9 mouse cellular contexts compared by ENCODE assay signal in genomic region chr11:66526981-66527320, GRCm38 (mm10). TPM values are rescaled to one million over a fixed set of nuclear protein-coding genes. Genes with fewer than 3 reads are reported as not detected.
DNase-seq lines count a peak whose midpoint lies in the region; ATAC-seq lines count a peak whose summit lies in the region.
"Had no signal": no experiment of that assay in that cellular context is flagged by ENCODE, and none has a peak within 500 bp of the region (broad histone marks: within the 10 kb centered on the region; RNA-seq: fewer than 3 reads in every experiment).

No protein-coding gene starts in this region.

- H3K27me3 ChIP-seq in heart, embryonic 10.5 days (ENCODE audit: insufficient read depth, poor library complexity, severe bottlenecking), result peaks cover 85% of the 10 kb centered on the region
- H3K27me3 ChIP-seq in liver, embryonic 15.5 days, result peaks cover 79% of the 10 kb centered on the region

- 4% methylated on average over 5 of the region's 5 CpGs for WGBS in heart, embryonic 10.5 days
- WGBS in liver, embryonic 15.5 days (ENCODE audit: insufficient replicate concordance), result 6% methylated on average over 5 of the region's 5 CpGs

- no peak for DNase-seq in heart, embryonic 10.5 days (ENCODE audit: low spot score)
- no peak for DNase-seq in heart, postnatal 4 days
- DNase-seq in right cerebral cortex, postnatal 10 days (ENCODE audit: low spot score in 2 of 2), result peak; percentile 35 to 38
- no peak for DNase-seq in right cerebral cortex, postnatal 4 days
- peak; percentile 26 for DNase-seq in yolk sac, embryonic 10.5 days (ENCODE audit: low spot score)
- DNase-seq in urinary bladder, adult 18-20 months (ENCODE audit: low spot score in 2 of 2), result no peak
- no peak for DNase-seq in urinary bladder, postnatal 36 days (ENCODE audit: low spot score in 2 of 2)

- no peak overlapping the region for H3K9ac ChIP-seq in liver, embryonic 15.5 days

- no peaks in the 10 kb centered on the region for H3K9me3 ChIP-seq in heart, embryonic 10.5 days
- H3K9me3 ChIP-seq in liver, embryonic 15.5 days (replicated peaks), result no peaks in the 10 kb centered on the region

- H3K4me1 ChIP-seq in heart, embryonic 10.5 days, result peaks cover 29% of the 10 kb centered on the region
- no peaks in the 10 kb centered on the region for H3K4me1 ChIP-seq in liver, embryonic 15.5 days (replicated peaks)

- no peak overlapping the region for H3K27ac ChIP-seq in heart, embryonic 10.5 days
- H3K27ac ChIP-seq in liver, embryonic 15.5 days (replicated peaks), result no peak overlapping the region

- ATAC-seq in liver, embryonic 15.5 days (ENCODE audit: insufficient read depth), result no peak

- peak overlapping the region; percentile 77 for H3K4me3 ChIP-seq in heart, embryonic 10.5 days
- no peak overlapping the region for H3K4me3 ChIP-seq in liver, embryonic 15.5 days (replicated peaks)

- 0 out of 2 replicates have a peak overlapping the region, but pooled peaks have one; percentile 54 for H3K4me2 ChIP-seq in liver, embryonic 15.5 days

- H3K36me3 ChIP-seq in heart, embryonic 10.5 days, result no peaks in the 10 kb centered on the region
- H3K36me3 ChIP-seq in liver, embryonic 15.5 days (replicated peaks), result no peaks in the 10 kb centered on the region

RNA-seq across cellular contexts. Expression of gene Shisa6, which starts 1.2 kb away (rescaled TPM):
- polyA plus RNA-seq in heart, embryonic 10.5 days (2016; fragmentation: Nextera tagmentation; extraction: Ambion mirVana), result 0.20 and 0.22 TPM in 2 replicates
- 1 to 10 TPM; 1.3 to 1.5 TPM for total RNA-seq in heart, postnatal 4 days (2021)
- not detected in 2 replicates for polyA plus RNA-seq in liver, embryonic 15.5 days (2015; fragmentation: Nextera tagmentation; extraction: Ambion mirVana)
- polyA plus RNA-seq: C2C12 had no signal

Comparison
In these comparisons a context has a peak if more than half of its experiments do, and no peak if none do; other contexts are left out.
1. DNase-seq: peak in right cerebral cortex, postnatal 10 days (2 of 2) and yolk sac, embryonic 10.5 days (single experiment); none in heart, embryonic 10.5 days (single experiment), heart, postnatal 4 days (single experiment), right cerebral cortex, postnatal 4 days (single experiment), urinary bladder, adult 18-20 months (0 of 2) and urinary bladder, postnatal 36 days (0 of 2).